Mouse (Mus musculus) embryonic facial prominence, embryonic 15.5 days (tissue): ENCODE measurements around the gene Zbtb46. TPM values are rescaled to one million over a fixed set of nuclear protein-coding genes. Genes with fewer than 3 reads are reported as not detected.
A peak's percentile ranks its signal among the peaks of the same experiment; 100 is the strongest.

ENCODE experiments used
- ATAC-seq: fragments of 200-750 bp; cut with Nextera tagmentation; 2 replicates; pipeline ENCODE4 v1.8.0; 2017; ENCODE audit warnings: low read depth, moderate TSS enrichment; ENCODE audit not compliant: insufficient number of reproducible peaks, low FRiP score, low TSS enrichment
- H3K27ac ChIP-seq: fragments of 300-500 bp; sonication (generic); replicated peaks from 2 replicates; pipeline ENCODE4 v1.5.1; 2015; ENCODE audit warnings: mild to moderate bottlenecking, inconsistent platforms
- H3K27me3 ChIP-seq: fragments of 300-500 bp; sonication (generic); 2 replicates; pipeline ENCODE4 v1.6.1; 2015; ENCODE audit warnings: inconsistent platforms
- H3K36me3 ChIP-seq: fragments of 300-500 bp; sonication (generic); 2 replicates; pipeline ENCODE4 v1.6.1; 2015; ENCODE audit warnings: mild to moderate bottlenecking, inconsistent platforms
- H3K4me1 ChIP-seq: fragments of 300-500 bp; sonication (generic); 2 replicates; pipeline ENCODE4 v1.6.1; 2015; ENCODE audit warnings: inconsistent platforms
- H3K4me2 ChIP-seq: fragments of 300-500 bp; sonication (generic); replicated peaks from 2 replicates; pipeline ENCODE4 v1.6.1; 2015; ENCODE audit warnings: mild to moderate bottlenecking, inconsistent platforms
- H3K4me3 ChIP-seq: fragments of 300-500 bp; sonication (generic); replicated peaks from 2 replicates; pipeline ENCODE4 v1.5.1; 2015; ENCODE audit warnings: mild to moderate bottlenecking, inconsistent platforms
- H3K9ac ChIP-seq: fragments of 300-500 bp; sonication (generic); 2 replicates; pipeline ENCODE4 v1.6.1; 2015; ENCODE audit warnings: inconsistent platforms
- H3K9me3 ChIP-seq: fragments of 300-500 bp; sonication (generic); replicated peaks from 2 replicates; pipeline ENCODE4 v1.6.1; 2016; ENCODE audit warnings: inconsistent platforms
- WGBS: fragments of 180-500 bp; shearing (Covaris S2); methylation state at CpG from one replicate; pipeline ENCODE4 v1.1.7; 2015; 5-methylcytosine and 5-hydroxymethylcytosine counted together
- polyA plus RNA-seq: library from polyadenylated mRNA; unstranded; fragments of >200 nt; fragmentation: Nextera tagmentation; extraction: Ambion mirVana; gene quantifications from 2 replicates; pipeline ENCODE4 v1.2.1, GENCODE M21; 2015

The Zbtb46 gene
- polyA plus RNA-seq, 1 experiment from 2014 or later: 4.6 TPM

DNA sequence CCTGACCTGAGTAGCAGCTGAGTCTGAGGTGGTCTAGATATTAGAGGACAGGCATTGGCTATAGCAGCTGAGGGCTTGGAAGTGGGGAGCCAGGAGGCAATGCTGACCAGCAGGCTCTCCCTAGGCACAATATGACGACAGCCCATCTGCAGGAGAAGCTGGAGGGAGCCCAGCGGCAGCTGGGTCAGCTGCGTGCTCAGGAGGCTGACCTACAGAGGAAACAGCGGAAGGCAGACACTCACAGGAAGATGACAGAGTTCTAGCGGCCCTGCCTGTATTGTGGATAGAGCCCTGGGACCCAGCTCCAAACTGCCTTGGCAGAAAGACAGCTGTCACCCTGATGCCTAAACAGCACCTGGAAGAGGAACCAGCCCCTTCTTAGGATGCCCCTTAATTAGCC is 79.0 kb downstream of the Zbtb46 start:
- H3K4me3 ChIP-seq: no peak overlapping the region
- H3K36me3 ChIP-seq: peaks cover 59% of the 10 kb centered on the region
- H3K27ac ChIP-seq: no peak overlapping the region
- ATAC-seq: no peak
- H3K9ac ChIP-seq: no peak overlapping the region
- 76% methylated on average over 5 of the region's 5 CpGs for WGBS
- H3K4me2 ChIP-seq: no peak overlapping the region
- no peaks in the 10 kb centered on the region for H3K9me3 ChIP-seq
- no peaks in the 10 kb centered on the region for H3K27me3 ChIP-seq
- no peaks in the 10 kb centered on the region for H3K4me1 ChIP-seq

DNA sequence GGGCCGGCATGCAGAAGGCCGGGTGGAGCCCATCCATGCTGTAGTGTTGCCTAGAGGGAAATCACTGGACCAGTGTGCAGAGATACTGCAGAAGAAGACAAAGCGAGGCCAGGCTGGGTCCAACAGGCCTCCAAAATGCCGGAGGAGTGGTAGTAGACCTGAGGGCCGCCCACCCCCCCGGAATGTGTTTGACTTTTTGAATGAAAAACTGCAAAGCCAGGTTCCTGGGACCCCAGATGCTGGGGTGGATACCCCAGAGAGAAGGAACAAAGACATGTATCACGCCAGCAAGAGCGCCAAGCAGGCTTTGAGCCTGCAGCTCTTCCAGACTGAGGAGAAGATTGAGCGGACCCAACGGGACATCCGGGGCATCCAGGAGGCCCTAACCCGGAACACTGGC is 79.4 kb downstream of the Zbtb46 start, which contains the start of gene Lime1:
Gene Lime1, plus strand, starts transcription at position 301 of the 400 bp plus-strand sequence.
- Histone ChIP-seq H3K4me3 (no peak within 1 kb of the TSS), H3K27ac (no peak within 1 kb of the TSS), H3K9me3 (no peaks in the 10 kb centered on the region), H3K36me3 (peaks cover 59% of the 10 kb centered on the region), H3K9ac (no peak within 1 kb of the TSS), H3K4me2 (no peak within 1 kb of the TSS), H3K27me3 (no peaks in the 10 kb centered on the region), H3K4me1 (no peaks in the 10 kb centered on the region)
- ATAC-seq: no peak
- 94% methylated on average over 12 of the region's 12 CpGs for WGBS

- no peak overlapping the region for H3K4me2 ChIP-seq
- peaks cover 54% of the 10 kb centered on the region for H3K36me3 ChIP-seq
- H3K27ac ChIP-seq: no peak overlapping the region
- H3K9me3 ChIP-seq: no peaks in the 10 kb centered on the region
- H3K9ac ChIP-seq: no peak overlapping the region
- no peak overlapping the region for H3K4me3 ChIP-seq
- H3K4me1 ChIP-seq: no peaks in the 10 kb centered on the region
- 88% methylated on average over 5 of the region's 5 CpGs for WGBS
- no peaks in the 10 kb centered on the region for H3K27me3 ChIP-seq
- ATAC-seq: no peak
Observed at GRCm38 (mm10) chr2:181378701-181379100, 80.5 kb downstream of the Zbtb46 start.

GRCm38 (mm10) chr2:181377230-181377629 is 82.0 kb downstream of the Zbtb46 start:
- ATAC-seq: no peak
- H3K4me1 ChIP-seq: no peaks in the 10 kb centered on the region
- no peak overlapping the region for H3K4me2 ChIP-seq
- peaks cover 39% of the 10 kb centered on the region for H3K36me3 ChIP-seq
- no peaks in the 10 kb centered on the region for H3K9me3 ChIP-seq
- H3K27me3 ChIP-seq: no peaks in the 10 kb centered on the region
- 71% methylated on average over 2 of the region's 2 CpGs for WGBS
- H3K4me3 ChIP-seq: no peak overlapping the region
- H3K9ac ChIP-seq: no peak overlapping the region
- H3K27ac ChIP-seq: no peak overlapping the region

- Histone ChIP-seq H3K4me3 (no peak overlapping the region), H3K36me3 (peaks cover 32% of the 10 kb centered on the region), H3K27me3 (no peaks in the 10 kb centered on the region), H3K9me3 (no peaks in the 10 kb centered on the region), H3K4me1 (no peaks in the 10 kb centered on the region), H3K9ac (no peak overlapping the region), H3K4me2 (no peak overlapping the region), H3K27ac (no peak overlapping the region)
- ATAC-seq: no peak
- 92% methylated on average over 2 of the region's 2 CpGs for WGBS
Observed at GRCm38 (mm10) chr2:181375787-181376186, 83.4 kb downstream of the Zbtb46 start.

GRCm38 (mm10) chr2:181370001-181370400 is 89.2 kb downstream of the Zbtb46 start:
- no peak overlapping the region for H3K4me3 ChIP-seq
- peaks cover 22% of the 10 kb centered on the region for H3K4me1 ChIP-seq
- no peak for ATAC-seq
- peaks cover 22% of the 10 kb centered on the region for H3K36me3 ChIP-seq
- 96% methylated on average over 5 of the region's 5 CpGs for WGBS
- H3K27me3 ChIP-seq: no peaks in the 10 kb centered on the region
- no peaks in the 10 kb centered on the region for H3K9me3 ChIP-seq
- no peak overlapping the region for H3K4me2 ChIP-seq
- H3K9ac ChIP-seq: no peak overlapping the region
- H3K27ac ChIP-seq: no peak overlapping the region

- peak overlapping the region; percentile 90 for H3K4me3 ChIP-seq
- H3K27ac ChIP-seq: peak overlapping the region; percentile 93
- peak overlapping the region; percentile 91 for H3K9ac ChIP-seq
- H3K4me1 ChIP-seq: peaks cover 33% of the 10 kb centered on the region
- WGBS: 0% methylated on average over 20 of the region's 20 CpGs
- H3K27me3 ChIP-seq: no peaks in the 10 kb centered on the region
- H3K9me3 ChIP-seq: no peaks in the 10 kb centered on the region
- peaks cover 35% of the 10 kb centered on the region for H3K36me3 ChIP-seq
- peak; percentile 65 for ATAC-seq
- peak overlapping the region; percentile 84 for H3K4me2 ChIP-seq
Observed at GRCm38 (mm10) chr2:181365655-181366075, 93.6 kb downstream of the Zbtb46 start.

- peak within 1 kb of the TSS; percentile 93 for H3K27ac ChIP-seq
Observed at GRCm38 (mm10) chr2:181364860-181365596, 94.2 kb downstream of the Zbtb46 start, which contains the start of the genes Zgpat and Arfrp1. Zgpat (plus strand) TSS chr2:181364928. Arfrp1 (minus strand) TSS chr2:181365404.

GRCm38 (mm10) chr2:181364487-181364859 is 94.8 kb downstream of the Zbtb46 start:
- whole genome bisulfite sequencing: 8% methylated on average over 14 of the region's 14 CpGs
- Histone ChIP-seq H3K4me2 (peak overlapping the region; percentile 84), H3K27me3 (no peaks in the 10 kb centered on the region), H3K9me3 (no peaks in the 10 kb centered on the region), H3K36me3 (peaks cover 36% of the 10 kb centered on the region), H3K27ac (peak overlapping the region; percentile 93; the same call in 1 of the 2 replicates), H3K4me1 (peaks cover 33% of the 10 kb centered on the region), H3K9ac (peak overlapping the region; percentile 91), H3K4me3 (peak overlapping the region; percentile 90)
- ATAC-seq: no peak

More at GRCm38 (mm10) chr2:181364860-181365596, 94.2 kb downstream of the Zbtb46 start, which contains the start of the genes Zgpat and Arfrp1:
- WGBS: under 1% methylated on average over 71 of the region's 71 CpGs
- Histone ChIP-seq H3K9me3 (no peaks in the 10 kb centered on the region), H3K36me3 (peaks cover 36% of the 10 kb centered on the region), H3K4me1 (peaks cover 33% of the 10 kb centered on the region), H3K4me2 (peak within 1 kb of the TSS; percentile 84), H3K9ac (peak within 1 kb of the TSS; percentile 91), H3K27me3 (no peaks in the 10 kb centered on the region), H3K4me3 (peak within 1 kb of the TSS; percentile 90)
- peak; percentile 88 for ATAC-seq

DNA sequence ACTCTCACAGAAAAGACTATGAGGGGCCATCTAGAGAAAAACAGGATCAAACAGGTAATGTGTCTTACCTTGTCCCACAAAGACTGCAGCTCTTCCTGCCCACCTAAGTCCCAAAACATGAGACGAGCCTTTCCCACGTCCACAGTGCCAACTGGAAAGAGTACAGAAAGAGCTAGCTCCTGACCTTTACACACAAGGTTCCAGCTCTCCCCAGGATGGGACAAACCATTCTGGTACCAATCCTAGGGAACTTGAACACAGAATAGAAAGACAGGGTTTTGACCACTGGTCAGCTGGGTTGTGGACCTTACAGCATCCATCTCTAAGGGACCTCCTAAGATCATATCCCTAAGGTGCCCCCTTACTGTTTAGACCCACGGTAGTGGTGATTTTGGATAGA is 95.3 kb downstream of the Zbtb46 start:
- Histone ChIP-seq H3K27ac (no peak overlapping the region), H3K9ac (peak overlapping the region; percentile 91), H3K4me1 (peaks cover 33% of the 10 kb centered on the region), H3K9me3 (no peaks in the 10 kb centered on the region), H3K36me3 (peaks cover 38% of the 10 kb centered on the region), H3K27me3 (no peaks in the 10 kb centered on the region), H3K4me3 (peak overlapping the region; percentile 90), H3K4me2 (peak overlapping the region; percentile 84)
- no peak for ATAC-seq
- WGBS: 73% methylated on average over 3 of the region's 3 CpGs

- H3K4me2 ChIP-seq: no peak overlapping the region
- ATAC-seq: no peak
- 75% methylated on average over 3 of the region's 3 CpGs for WGBS
Observed at GRCm38 (mm10) chr2:181356780-181357179, 102.4 kb downstream of the Zbtb46 start.

More at GRCm38 (mm10) chr2:181356780-181357179, 102.4 kb downstream of the Zbtb46 start:
- no peak overlapping the region for H3K4me3 ChIP-seq
- H3K27ac ChIP-seq: no peak overlapping the region
- no peaks in the 10 kb centered on the region for H3K9me3 ChIP-seq
- H3K9ac ChIP-seq: no peak overlapping the region
- no peaks in the 10 kb centered on the region for H3K4me1 ChIP-seq
- H3K36me3 ChIP-seq: peaks cover 94% of the 10 kb centered on the region
- H3K27me3 ChIP-seq: no peaks in the 10 kb centered on the region
